In the genomic region with DNA sequence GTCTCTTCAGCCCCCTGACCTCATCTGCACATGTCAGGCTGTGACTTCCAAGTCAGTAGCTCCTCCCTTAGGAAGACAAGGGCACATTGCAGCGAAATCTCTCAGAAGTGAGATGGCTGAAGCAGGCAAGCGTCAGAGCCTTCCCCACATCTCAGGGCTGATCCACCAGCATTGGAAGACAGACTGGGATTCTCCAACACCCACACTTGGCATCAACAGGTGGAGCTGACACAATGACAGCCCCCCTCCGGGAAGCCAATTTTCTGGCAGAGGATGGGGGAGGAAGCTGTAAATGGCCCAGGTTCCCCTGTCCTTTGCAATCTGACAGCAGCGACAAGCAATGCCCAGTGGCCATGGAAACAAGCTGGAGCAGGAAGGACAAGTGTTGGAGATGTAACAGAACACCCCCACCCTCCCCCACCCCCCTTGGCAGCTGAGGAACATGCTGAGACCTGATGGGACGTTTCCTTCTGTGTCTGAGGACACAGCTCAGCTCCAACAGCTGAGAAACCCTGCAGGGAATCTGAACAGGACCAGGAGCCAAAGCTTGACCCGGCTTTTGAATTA, we compare ENCODE assay signal across 9 mouse cellular contexts. TPM values are rescaled to one million over a fixed set of nuclear protein-coding genes. Genes with fewer than 3 reads are reported as not detected.
DNase-seq lines count a peak whose midpoint lies in the region; ATAC-seq lines count a peak whose summit lies in the region.
"Had no signal": no experiment of that assay in that cellular context is flagged by ENCODE, and none has a peak within 500 bp of the region (broad histone marks: within the 10 kb centered on the region; RNA-seq: fewer than 3 reads in every experiment).

No protein-coding gene starts in this region.

- no peak overlapping the region for H3K4me3 ChIP-seq in forebrain, embryonic 15.5 days
- no peak overlapping the region for H3K4me3 ChIP-seq in forebrain, embryonic 13.5 days
- no peak overlapping the region for H3K4me3 ChIP-seq in lung, embryonic 16.5 days (ENCODE audit: low read length)
- H3K4me3 ChIP-seq in kidney, embryonic 14.5 days (ENCODE audit: low read length): no peak overlapping the region

- no peaks in the 10 kb centered on the region for H3K9me3 ChIP-seq in forebrain, embryonic 15.5 days
- no peaks in the 10 kb centered on the region for H3K9me3 ChIP-seq in forebrain, embryonic 13.5 days (replicated peaks)
- no peaks in the 10 kb centered on the region for H3K9me3 ChIP-seq in lung, embryonic 16.5 days (ENCODE audit: control insufficient read depth, low read length)
- H3K9me3 ChIP-seq in kidney, embryonic 14.5 days (ENCODE audit: control insufficient read depth, low read length): no peaks in the 10 kb centered on the region

- H3K27me3 ChIP-seq in forebrain, embryonic 15.5 days: no peaks in the 10 kb centered on the region
- H3K27me3 ChIP-seq in forebrain, embryonic 13.5 days: 0 out of 2 replicates have a peak, but pooled peaks cover 6% of the 10 kb centered on the region
- no peaks in the 10 kb centered on the region; the same call in 1 of the 2 replicates for H3K27me3 ChIP-seq in lung, embryonic 16.5 days (ENCODE audit: control insufficient read depth, insufficient read depth, low read depth, low read length)
- H3K27me3 ChIP-seq in kidney, embryonic 14.5 days (ENCODE audit: control insufficient read depth, insufficient read depth, low read length): no peaks in the 10 kb centered on the region
- H3K27me3 ChIP-seq: CH12.LX had no signal

- WGBS in forebrain, embryonic 15.5 days: 46% methylated on average over 6 of the region's 6 CpGs
- WGBS in forebrain, embryonic 13.5 days: 44% methylated on average over 6 of the region's 6 CpGs
- 17% methylated on average over 6 of the region's 6 CpGs for WGBS in lung, embryonic 16.5 days
- 23% methylated on average over 6 of the region's 6 CpGs for WGBS in kidney, embryonic 14.5 days

- H3K27ac ChIP-seq in forebrain, embryonic 15.5 days (replicated peaks): peak overlapping the region; percentile 36; the same call in 1 of the 2 replicates
- no peak overlapping the region for H3K27ac ChIP-seq in forebrain, embryonic 13.5 days
- no peak overlapping the region for H3K27ac ChIP-seq in lung, embryonic 16.5 days (ENCODE audit: low read length)
- no peak overlapping the region for H3K27ac ChIP-seq in kidney, embryonic 14.5 days (ENCODE audit: low read depth, low read length)

- no peak overlapping the region for H3K9ac ChIP-seq in forebrain, embryonic 15.5 days (replicated peaks)
- H3K9ac ChIP-seq in forebrain, embryonic 13.5 days: no peak overlapping the region
- no peak overlapping the region for H3K9ac ChIP-seq in lung, embryonic 16.5 days (ENCODE audit: low read length)
- H3K9ac ChIP-seq in kidney, embryonic 14.5 days (ENCODE audit: low read depth, low read length): no peak overlapping the region

- H3K4me1 ChIP-seq in forebrain, embryonic 15.5 days: peaks cover 21% of the 10 kb centered on the region
- peaks cover 5% of the 10 kb centered on the region; the same call in 1 of the 2 replicates for H3K4me1 ChIP-seq in forebrain, embryonic 13.5 days
- H3K4me1 ChIP-seq in lung, embryonic 16.5 days (replicated peaks; ENCODE audit: control insufficient read depth, insufficient read depth, low read length): peaks cover 13% of the 10 kb centered on the region
- no peaks in the 10 kb centered on the region for H3K4me1 ChIP-seq in kidney, embryonic 14.5 days (ENCODE audit: control insufficient read depth, insufficient read depth, low read length)

- ATAC-seq in forebrain, embryonic 15.5 days (replicated peaks): no peak
- no peak for ATAC-seq in forebrain, embryonic 13.5 days
- peak; percentile 31; the same call in 1 of the 2 replicates for ATAC-seq in lung, embryonic 16.5 days (ENCODE audit: low read depth)
- no peak for ATAC-seq in megakaryocyte progenitor cell, adult 5-6 weeks (replicated peaks; ENCODE audit: poor library complexity)
- no peak for ATAC-seq in kidney, embryonic 14.5 days (ENCODE audit: low FRiP score, low TSS enrichment)

- no peaks in the 10 kb centered on the region for H3K36me3 ChIP-seq in forebrain, embryonic 15.5 days
- H3K36me3 ChIP-seq in forebrain, embryonic 13.5 days (ENCODE audit: poor library complexity, severe bottlenecking): no peaks in the 10 kb centered on the region
- no peaks in the 10 kb centered on the region for H3K36me3 ChIP-seq in lung, embryonic 16.5 days (ENCODE audit: control insufficient read depth, insufficient read depth, low read length)
- H3K36me3 ChIP-seq in kidney, embryonic 14.5 days (ENCODE audit: control insufficient read depth, insufficient read depth, low read length): no peaks in the 10 kb centered on the region

- no peak for DNase-seq in lung, postnatal 25 days (ENCODE audit: low spot score)
- DNase-seq in gonadal fat pad, adult 2 months (ENCODE audit: low read depth): peak; percentile 96
- DNase-seq in right cerebral cortex, postnatal 10 days (ENCODE audit: low spot score in 2 of 2): peak; percentile 74 to 86

- H3K4me2 ChIP-seq in forebrain, embryonic 15.5 days (replicated peaks): no peak overlapping the region
- no peak overlapping the region for H3K4me2 ChIP-seq in forebrain, embryonic 13.5 days
- peak overlapping the region; percentile 13; the same call in 1 of the 2 replicates for H3K4me2 ChIP-seq in lung, embryonic 16.5 days (ENCODE audit: low read depth, low read length)
- H3K4me2 ChIP-seq in kidney, embryonic 14.5 days (replicated peaks; ENCODE audit: low read depth, low read length): no peak overlapping the region

RNA-seq across cellular contexts. Expression of a gene that starts 41.0 kb away (rescaled TPM):
- polyA plus RNA-seq in forebrain, embryonic 15.5 days (2015; fragmentation: Nextera tagmentation; extraction: Ambion mirVana): not detected in 2 replicates
- not detected in 2 replicates for polyA plus RNA-seq in forebrain, embryonic 13.5 days (2015; fragmentation: Nextera tagmentation; extraction: Ambion mirVana)
- polyA plus RNA-seq in lung, embryonic 16.5 days (2015; fragmentation: Nextera tagmentation; extraction: Ambion mirVana): 0.34 TPM in 1 of 2 replicates, not detected in the other
- 1.1 and 2.3 TPM in 2 replicates for polyA plus RNA-seq in gonadal fat pad, adult 2 months (2012; rRNA removed)
- not detected in 2 replicates for total RNA-seq in megakaryocyte progenitor cell, adult 5-6 weeks (2015)
- total RNA-seq in megakaryocyte progenitor cell, adult 5-6 weeks (2017): not detected in 2 replicates
- polyA plus RNA-seq in kidney, embryonic 14.5 days (2014; fragmentation: Nextera tagmentation; extraction: Ambion mirVana): 0.53 TPM in 1 of 2 replicates, not detected in the other
- total RNA-seq: CH12.LX had no signal

RNA-seq across cellular contexts. Expression of a gene that starts 41.6 kb away (rescaled TPM):
- 0.45 and 0.77 TPM in 2 replicates for polyA plus RNA-seq in forebrain, embryonic 15.5 days (2015; fragmentation: Nextera tagmentation; extraction: Ambion mirVana)
- 0.37 and 0.59 TPM in 2 replicates for polyA plus RNA-seq in forebrain, embryonic 13.5 days (2015; fragmentation: Nextera tagmentation; extraction: Ambion mirVana)
- 0.36 and 0.50 TPM in 2 replicates for polyA plus RNA-seq in lung, embryonic 16.5 days (2015; fragmentation: Nextera tagmentation; extraction: Ambion mirVana)
- 7.5 and 11.2 TPM in 2 replicates for polyA plus RNA-seq in gonadal fat pad, adult 2 months (2012; rRNA removed)
- total RNA-seq in megakaryocyte progenitor cell, adult 5-6 weeks (2015): not detected in 2 replicates
- total RNA-seq in megakaryocyte progenitor cell, adult 5-6 weeks (2017): 0.12 and 0.41 TPM in 2 replicates
- polyA plus RNA-seq in kidney, embryonic 14.5 days (2014; fragmentation: Nextera tagmentation; extraction: Ambion mirVana): 0.47 TPM in 1 of 2 replicates, not detected in the other
